Mouse (Mus musculus) lung, adult 18-20 months (tissue): ENCODE results near the gene Plcl2.
A peak's percentile ranks its signal among the peaks of the same experiment; 100 is the strongest.
"Not testable (repeated sequence)": the region's sequence is repeated elsewhere in the genome, so short reads cannot be mapped to it uniquely, and the experiment has no call there.

Source experiments
- DNase-seq, 2 experiments: peaks; one replicate each; pipeline ENCODE4 v3.0.0; 2022; ENCODE audit warnings: mixed read lengths in 2 of 2

Plcl2 gene

DNA sequence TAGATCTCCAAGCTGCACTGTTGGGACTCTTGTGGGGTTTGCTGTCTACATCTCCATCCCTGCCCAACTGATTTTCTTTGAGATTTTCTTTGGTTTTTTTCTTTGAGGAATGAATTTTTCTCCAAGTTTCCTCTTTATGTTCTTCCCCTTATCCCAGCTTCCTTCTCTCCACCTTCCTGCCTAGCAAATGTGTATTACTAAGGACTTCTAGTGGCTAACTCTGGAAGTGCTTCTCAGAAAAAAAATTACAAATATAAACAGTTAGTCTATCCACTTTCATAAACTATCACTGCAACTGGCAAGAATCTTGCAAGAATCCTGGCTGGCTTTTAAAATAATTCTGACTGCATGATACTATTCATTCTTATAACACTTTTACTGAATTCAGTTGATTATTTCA lies 119.5 kb downstream of the Plcl2 start:
- no peak for DNase-seq

DNA sequence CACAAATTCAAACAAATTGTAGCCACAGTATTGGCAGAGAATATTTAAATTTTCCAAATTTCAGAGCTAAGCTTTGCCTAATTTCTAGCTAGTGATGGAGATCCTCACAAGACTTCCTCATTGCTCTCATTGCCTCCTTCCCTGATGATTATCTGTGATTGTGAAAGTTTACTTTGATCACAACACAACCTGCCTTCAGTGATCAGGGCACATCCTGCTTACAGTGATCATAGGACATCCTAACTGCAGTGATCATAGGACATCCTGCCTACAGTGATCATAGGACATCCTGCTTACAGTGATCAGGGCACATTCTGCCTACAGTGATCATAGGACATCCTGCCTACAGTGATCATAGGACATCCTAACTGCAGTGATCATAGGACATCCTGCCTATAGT lies 121.8 kb downstream of the Plcl2 start:
- DNase-seq, result not testable (repeated sequence)

DNA sequence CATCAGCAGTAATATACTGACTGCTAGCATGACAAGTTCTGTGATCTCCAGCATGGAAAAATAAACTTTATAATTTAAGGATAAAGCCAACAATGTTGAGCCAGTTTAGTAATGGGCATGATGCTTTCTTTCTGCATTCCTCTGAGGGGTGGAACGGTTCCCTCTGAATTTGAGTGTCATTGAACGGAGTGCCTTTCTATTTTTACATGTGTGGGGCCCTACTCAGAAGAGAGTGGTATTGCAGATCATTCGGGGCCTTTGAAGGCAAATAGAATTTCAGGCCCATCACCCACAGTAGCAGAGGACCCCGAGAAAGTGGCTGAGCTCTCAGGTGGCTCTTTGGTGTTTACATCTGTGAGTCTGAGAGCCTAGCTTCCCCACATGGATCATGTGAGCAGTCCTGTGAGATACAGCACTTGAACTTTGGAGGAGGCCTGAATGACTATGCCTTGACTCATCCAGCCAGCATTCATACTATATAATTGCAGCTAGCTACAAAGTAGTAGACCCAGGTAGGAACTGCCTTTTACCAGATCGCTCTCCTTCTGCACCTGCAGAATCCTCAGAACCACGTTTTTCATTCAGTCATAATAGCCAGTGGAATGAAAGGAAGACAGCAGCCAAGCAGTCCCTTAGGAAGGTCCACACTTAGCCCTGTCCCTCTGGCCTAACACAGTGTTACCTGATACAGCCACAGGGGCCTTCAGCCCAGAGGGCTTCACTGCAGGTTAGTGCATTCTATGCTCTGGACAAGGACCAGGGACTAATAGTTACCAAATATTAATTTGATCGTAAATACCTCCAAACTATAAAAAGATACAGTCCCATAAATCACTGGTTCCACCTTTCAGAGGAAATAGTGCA lies 125.0 kb downstream of the Plcl2 start:
- DNase-seq, result no peak

DNA sequence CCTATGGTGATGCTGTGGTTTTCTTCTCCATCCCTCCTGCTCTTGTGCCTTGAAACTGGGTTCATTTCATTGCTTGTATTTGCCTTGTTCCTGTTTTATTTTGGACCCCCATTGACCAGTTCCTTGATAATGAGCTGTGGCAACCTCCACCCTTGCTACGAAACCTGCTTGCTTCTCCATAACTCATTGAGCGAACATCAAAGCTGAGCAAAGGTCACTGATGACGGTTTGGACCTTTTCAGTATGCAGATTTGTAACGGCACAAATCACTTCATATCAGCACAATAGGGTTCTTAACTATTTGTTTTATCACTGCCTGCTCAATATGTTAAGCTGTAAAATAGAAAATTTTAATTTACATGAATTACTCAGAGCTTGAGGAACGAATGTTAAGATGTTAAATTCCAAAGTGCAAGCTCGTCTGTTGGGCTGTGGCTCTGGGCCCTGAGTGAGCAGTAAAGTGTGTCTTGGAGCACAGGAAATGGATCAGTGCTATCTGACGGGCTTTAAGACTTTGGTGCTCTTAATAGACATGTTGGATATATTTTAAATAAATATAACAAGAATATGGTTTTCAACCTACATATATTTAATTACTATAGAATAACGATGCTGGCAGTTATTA lies 126.9 kb downstream of the Plcl2 start:
- no peak for DNase-seq

DNA sequence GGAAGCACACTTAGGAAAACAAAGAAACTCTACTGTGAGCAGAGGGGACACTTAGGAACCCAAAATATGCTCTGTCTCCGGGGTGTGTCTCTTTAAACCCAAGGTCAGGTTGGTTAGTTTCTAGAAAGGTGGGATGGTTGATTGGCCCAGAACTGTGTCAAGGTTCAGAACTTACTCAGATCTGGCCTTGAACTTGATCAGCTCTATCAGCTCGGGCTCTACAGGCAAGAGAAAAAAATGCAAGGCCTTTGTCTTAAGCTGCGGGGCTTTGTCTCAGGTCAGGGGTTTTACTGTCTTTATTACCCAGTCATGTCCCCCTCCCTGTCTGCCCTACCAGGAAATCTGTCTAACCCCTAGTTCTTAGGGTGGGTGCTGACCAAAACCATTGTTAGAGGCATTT lies 129.6 kb downstream of the Plcl2 start:
- DNase-seq, result no peak

DNA sequence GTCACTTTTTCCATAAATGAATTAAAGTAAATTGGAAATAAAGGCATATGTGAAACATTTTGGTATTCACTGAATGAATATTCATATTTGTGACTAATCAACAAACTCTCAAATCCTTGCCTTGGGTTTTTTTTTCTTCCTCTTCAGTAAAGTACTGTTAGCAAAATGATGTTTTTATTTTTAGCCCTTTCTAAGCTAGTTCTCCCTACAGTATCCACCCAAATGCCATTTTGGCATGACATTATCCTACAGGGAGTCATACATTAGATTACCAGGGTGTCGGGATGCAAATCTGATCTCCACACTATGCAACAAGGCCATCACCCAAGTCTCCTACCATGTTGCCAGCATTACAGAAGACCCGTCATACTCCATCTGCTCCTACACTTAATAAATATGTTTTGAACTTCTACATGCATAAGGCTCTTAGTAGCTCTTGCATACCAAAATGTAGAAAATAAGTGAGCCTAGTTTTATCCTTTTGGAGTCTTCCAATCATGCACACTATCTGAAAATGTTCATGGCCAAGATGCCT lies 131.9 kb downstream of the Plcl2 start:
- no peak for DNase-seq

DNA sequence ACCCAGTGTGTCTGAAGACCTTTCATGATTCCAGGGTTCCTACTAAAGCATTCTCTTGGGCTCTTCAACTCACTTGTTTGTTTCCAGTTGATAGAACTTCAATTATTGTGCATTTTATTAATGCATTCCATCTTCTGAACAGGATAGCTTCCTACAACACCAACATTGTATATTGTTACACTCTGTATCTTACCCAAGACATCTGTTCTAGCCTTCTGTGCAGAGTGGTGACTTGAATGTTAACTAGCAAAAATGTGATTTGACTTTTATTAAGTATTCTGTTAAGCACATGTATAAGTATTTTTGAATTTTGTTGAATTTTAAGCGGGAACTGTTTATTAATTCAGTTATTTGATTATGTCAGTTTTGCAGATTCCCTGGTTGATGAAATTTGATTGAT lies 132.7 kb downstream of the Plcl2 start:
- no peak for DNase-seq

GRCm38 (mm10) chr17:50643356-50643755 lies 134.2 kb downstream of the Plcl2 start:
- peak; percentile 14 to 22 for DNase-seq

- no peak for DNase-seq
Observed at GRCm38 (mm10) chr17:50643989-50644388, 134.8 kb downstream of the Plcl2 start.

GRCm38 (mm10) chr17:50648141-50648540 lies 138.9 kb downstream of the Plcl2 start:
- DNase-seq, result not testable (repeated sequence)

DNA sequence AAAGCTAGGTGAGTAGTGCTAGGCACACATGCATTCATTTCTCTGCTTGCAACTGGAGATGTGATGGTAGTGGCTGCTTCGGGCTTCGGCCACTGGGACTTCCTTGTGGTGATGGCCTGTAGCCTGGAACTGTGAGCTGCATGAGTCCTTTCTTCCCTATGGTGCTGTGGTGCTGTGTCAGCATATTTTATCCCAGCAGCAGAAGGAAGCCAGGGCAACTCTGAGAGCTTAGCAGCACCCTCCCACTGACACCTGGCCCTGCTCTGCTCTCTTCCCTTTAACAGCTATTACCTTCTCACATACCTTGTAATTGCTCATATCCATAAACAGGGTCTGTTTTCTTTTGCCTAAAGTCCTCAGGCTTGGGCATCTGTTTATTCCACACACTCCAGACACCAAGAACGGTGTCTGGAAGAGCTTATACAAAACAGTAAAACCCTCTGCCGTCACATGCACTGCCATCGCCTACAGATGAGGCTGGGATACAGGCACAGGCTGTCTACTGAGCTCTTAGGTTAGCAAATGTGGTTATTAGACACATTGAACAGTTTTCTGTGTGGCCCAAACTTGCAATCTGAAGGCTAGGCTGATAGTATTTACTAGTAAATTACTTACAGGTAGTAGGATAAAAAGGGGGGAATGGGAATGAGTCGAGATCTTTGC lies 139.7 kb downstream of the Plcl2 start:
- no peak for DNase-seq

DNA sequence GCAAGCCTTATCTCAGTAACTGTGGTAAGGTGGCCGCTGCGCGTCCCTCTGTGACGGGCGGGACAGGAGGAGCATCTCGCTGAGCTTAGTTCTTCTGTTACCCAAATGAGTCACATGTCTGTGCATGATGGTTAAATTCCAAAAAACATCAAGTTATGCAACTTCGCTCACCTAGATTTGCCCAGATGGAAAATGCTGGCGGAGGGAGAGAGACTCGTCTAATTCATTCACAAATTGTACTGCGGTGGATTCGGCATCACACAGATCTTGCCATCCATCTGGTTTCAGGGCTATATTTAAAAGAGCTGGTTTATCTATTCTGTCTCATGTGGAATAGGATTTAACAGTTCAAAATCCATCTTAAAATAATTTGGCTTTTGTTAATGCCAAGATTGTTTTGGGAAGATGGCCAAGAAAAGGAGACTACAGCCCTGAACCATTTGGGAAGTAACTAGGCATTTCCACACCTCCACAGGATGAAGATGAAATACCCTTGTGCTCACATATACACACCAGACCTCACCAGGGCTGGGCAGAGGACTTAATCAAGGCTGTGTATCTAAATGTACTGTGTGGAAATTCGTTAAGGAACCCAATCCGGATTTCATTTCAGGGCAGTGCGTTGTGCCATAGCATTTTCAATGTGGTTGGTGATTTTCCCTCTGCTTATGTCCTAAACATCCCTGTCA lies 141.5 kb downstream of the Plcl2 start:
- DNase-seq, result no peak

DNA sequence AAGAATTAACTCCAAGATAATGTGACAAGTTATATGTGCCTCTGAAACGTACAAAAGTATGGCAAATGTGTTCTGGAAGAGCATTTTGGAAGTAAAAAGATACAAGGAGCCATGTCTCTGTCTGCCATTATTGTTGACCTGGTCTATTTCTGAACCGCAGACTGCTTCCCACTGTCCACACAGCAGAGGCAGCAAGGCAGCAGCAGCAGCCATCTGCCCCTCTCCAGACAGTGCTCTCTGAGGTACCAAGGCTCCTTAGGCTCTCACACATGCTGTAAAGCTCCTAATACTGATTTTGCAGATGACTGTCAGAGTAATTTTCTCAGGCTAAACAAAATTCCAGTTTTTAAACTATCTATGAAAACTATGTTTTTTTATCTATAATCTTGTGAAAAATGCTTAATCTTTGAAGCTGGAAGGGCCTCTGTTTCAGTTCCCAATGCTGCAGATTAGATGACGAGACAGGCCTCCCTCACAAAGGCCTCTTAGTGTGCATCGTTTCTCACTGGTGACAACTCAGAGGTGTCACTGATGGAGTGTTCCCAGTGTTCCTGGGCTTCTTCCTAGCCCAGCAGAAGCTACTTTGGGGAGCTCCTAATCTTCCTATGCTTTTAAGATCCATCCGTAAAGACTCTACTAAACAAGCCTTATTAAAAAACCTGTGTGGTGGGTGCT lies 145.7 kb downstream of the Plcl2 start:
- DNase-seq, result no peak

DNA sequence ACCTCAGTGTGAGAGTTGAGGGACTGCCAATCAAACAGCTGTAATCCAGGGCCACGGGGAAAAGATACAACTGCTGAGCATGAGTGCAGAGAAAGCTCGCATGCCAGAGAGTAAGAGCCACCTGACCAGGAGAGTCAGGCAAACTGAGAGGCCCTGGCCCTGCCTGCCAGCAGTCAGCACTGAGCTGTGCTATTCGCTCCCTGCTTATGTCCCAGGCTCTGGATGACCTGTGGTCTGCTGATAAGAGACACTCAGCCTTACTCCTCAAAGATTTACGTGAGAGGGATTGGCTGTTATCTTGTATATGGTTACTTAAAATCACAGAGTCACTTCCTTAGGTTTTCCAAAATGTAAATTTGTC lies 146.2 kb downstream of the Plcl2 start:
- DNase-seq, result no peak

DNA sequence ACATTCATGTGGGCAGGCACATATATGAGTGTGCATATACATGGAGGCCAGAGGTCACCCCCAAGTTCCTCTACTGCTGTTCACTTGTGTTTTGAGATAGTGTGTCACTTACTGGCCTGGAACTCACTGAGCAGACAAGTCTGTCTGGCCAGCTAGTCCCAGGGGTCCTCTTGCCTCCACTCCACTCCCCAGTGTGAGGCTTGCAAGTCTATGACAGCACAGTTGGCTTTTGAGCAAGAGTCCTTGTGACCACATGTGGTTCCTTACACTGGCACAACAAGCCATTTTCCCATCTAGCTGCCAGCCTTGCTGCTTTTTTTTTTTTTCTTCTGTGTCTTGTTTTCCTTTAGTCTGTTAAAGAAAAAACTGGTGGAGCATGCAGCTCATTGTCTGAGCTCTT lies 148.1 kb downstream of the Plcl2 start:
- DNase-seq, result peak in 1 of 2 experiments; percentile 11

DNA sequence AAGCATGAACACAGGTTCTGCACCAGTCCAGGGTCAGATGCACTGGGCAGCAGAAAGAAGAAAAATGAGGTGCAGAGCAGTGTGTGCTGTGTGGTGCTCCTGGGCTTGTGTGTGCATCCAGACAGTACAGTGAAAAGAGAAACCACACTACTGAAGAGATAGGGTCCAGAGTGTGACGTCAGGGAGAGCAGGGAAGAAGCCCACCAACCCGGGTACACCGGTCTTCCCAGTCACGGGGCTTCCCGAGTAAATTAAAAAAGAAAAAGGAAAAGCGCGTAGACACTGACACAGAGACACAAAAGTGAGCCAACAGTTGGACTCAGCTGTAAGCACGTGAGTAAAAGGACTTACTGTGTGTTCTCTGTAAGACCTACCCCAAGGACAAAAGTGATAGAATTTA lies 149.7 kb downstream of the Plcl2 start:
- DNase-seq, result no peak

DNA sequence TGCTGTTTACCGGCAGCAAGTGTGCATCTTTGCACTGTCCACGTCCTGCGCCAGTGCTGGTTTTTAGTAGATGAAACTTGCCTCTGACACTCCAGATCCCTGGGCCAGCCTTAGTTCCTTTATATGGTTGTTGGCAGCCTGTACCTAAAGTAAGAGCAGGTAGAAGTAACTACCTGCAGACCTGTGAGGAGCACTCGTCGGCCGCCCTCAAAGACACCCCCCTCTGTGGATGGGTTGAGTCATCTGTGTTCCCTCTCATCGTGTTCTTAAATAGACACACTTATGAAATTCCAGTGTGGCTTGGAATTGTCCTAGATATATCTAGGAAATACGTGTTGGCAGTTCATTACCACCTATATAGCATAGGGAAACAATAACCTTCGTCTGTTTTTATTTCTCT lies 158.4 kb downstream of the Plcl2 start:
- no peak for DNase-seq

- no peak for DNase-seq
Observed at GRCm38 (mm10) chr17:50668681-50669208, 159.5 kb downstream of the Plcl2 start.

DNA sequence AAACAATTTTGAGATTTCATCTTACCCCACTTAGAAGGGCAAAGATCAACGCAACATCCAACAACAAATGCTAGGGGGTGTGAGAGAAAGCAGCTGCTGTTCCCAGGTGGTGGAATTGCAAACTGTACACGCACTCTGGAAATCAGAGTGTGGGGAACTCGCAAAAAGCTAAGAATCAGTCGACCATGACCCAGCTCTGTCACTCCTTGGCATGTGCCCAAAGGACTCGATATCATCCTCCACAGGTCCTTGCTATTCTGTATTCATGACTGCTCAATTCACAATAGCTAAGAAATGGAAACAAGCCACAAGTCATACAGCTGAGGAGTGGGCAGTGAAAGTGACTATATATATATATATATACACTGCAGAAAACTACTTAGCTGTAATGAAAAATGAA lies 162.2 kb downstream of the Plcl2 start:
- no peak for DNase-seq

- no peak for DNase-seq
Observed at GRCm38 (mm10) chr17:50674580-50674979, 165.4 kb downstream of the Plcl2 start.

GRCm38 (mm10) chr17:50675231-50675630 lies 166.0 kb downstream of the Plcl2 start:
- peak in 1 of 2 experiments; percentile 22 for DNase-seq

GRCm38 (mm10) chr17:50677334-50677733 lies 168.1 kb downstream of the Plcl2 start:
- no peak for DNase-seq
